Mouse (Mus musculus): ENCODE measurements around the gene Hmgcll1. TPM values are rescaled to one million over a fixed set of nuclear protein-coding genes. Genes with fewer than 3 reads are reported as not detected.
"Not testable (repeated sequence)": the region's sequence is repeated elsewhere in the genome, so short reads cannot be mapped to it uniquely, and the experiment has no call there.

Hmgcll1 gene
- polyA plus RNA-seq, 1 experiment from 2014 or later = 13.9 TPM

- DNase-seq (ENCODE audit: low spot score, missing footprints); H3K27me3 ChIP-seq (ENCODE audit: control insufficient read depth, insufficient read depth, low read length); ATAC-seq (ENCODE audit: low FRiP score); H3K9me3 ChIP-seq (ENCODE audit: control insufficient read depth, low read length); H3K4me3 ChIP-seq (ENCODE audit: low read depth, low read length); H3K36me3 ChIP-seq (ENCODE audit: control insufficient read depth, insufficient read depth, low read length); H3K4me1 ChIP-seq (ENCODE audit: control insufficient read depth, insufficient read depth, low read length); H3K4me2 ChIP-seq; H3K27ac ChIP-seq (ENCODE audit: low read depth, low read length); H3K9ac ChIP-seq (ENCODE audit: low read length): not testable (repeated sequence)
- WGBS = 66% methylated on average over 1 of the region's 1 CpGs
These were observed 89.8 kb downstream of the Hmgcll1 start for GRCm38 (mm10) chr9:76104416-76104815.

DNA sequence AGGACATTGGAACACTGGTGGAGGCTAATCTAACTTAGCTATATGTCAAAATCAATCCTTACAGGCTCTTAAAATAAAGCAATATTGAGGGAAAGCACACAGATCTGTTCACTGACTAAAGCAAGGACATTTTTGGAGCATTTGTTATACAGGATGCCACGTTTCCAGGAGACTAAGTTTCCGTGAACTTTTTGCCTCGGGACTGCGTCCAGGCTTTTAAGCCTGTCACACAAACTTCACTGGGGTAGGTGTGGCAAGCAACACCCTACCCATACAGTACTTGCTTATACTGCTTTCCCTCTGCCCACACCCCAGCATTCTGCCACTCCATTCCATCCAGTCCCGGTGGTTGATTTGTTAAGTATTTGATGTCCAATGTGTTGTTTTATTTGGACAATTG is 90.2 kb downstream of the Hmgcll1 start:
- H3K27me3 ChIP-seq (ENCODE audit: control insufficient read depth, insufficient read depth, low read length) = no peaks in the 10 kb centered on the region
- WGBS = 87% methylated on average over 5 of the region's 5 CpGs

DNA sequence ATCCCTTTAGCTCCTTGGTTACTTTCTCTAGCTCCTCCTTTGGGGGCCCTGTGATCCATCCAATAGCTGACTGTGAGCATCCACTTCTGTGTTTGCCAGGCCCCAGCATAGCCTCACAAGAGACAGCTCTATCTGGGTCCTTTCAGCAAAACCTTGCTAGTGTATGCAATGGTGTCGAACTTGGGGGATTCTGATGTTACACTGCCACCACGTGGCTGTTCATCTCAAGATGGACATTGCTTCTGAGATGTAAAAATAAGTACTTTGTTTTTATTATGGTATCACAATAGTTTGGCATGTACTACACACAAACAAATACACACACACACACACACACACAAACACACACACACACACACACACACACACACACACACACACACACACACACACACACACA is 108.2 kb downstream of the Hmgcll1 start:
- not testable (repeated sequence) for H3K4me3 ChIP-seq (ENCODE audit: low read depth, low read length); H3K9me3 ChIP-seq (ENCODE audit: control insufficient read depth, low read length); H3K4me1 ChIP-seq (ENCODE audit: control insufficient read depth, insufficient read depth, low read length); H3K9ac ChIP-seq (ENCODE audit: low read length); H3K36me3 ChIP-seq (ENCODE audit: control insufficient read depth, insufficient read depth, low read length); H3K27me3 ChIP-seq (ENCODE audit: control insufficient read depth, insufficient read depth, low read length); H3K27ac ChIP-seq (ENCODE audit: low read depth, low read length); H3K4me2 ChIP-seq
- ATAC-seq (ENCODE audit: low FRiP score) = 0 out of 2 replicates have a peak, but pooled peaks have one; percentile 48
- DNase-seq (ENCODE audit: low spot score, missing footprints) = peak; percentile 90
- 0% methylated on average over 2 of the region's 2 CpGs for WGBS

More for the DNA sequence above, 90.2 kb downstream of the Hmgcll1 start:
- H3K27ac ChIP-seq (ENCODE audit: low read depth, low read length) = no peak overlapping the region
- H3K9me3 ChIP-seq (ENCODE audit: control insufficient read depth, low read length) = no peaks in the 10 kb centered on the region
- no peak for ATAC-seq (ENCODE audit: low FRiP score)
- DNase-seq (ENCODE audit: low spot score, missing footprints) = no peak
- H3K9ac ChIP-seq (ENCODE audit: low read length) = no peak overlapping the region
- no peaks in the 10 kb centered on the region for H3K36me3 ChIP-seq (ENCODE audit: control insufficient read depth, insufficient read depth, low read length)
- H3K4me3 ChIP-seq (ENCODE audit: low read depth, low read length) = no peak overlapping the region
- no peaks in the 10 kb centered on the region for H3K4me1 ChIP-seq (ENCODE audit: control insufficient read depth, insufficient read depth, low read length)
- no peak overlapping the region for H3K4me2 ChIP-seq

GRCm38 (mm10) chr9:76124249-76124648 is 109.6 kb downstream of the Hmgcll1 start:
- Histone ChIP-seq H3K36me3 (ENCODE audit: control insufficient read depth, insufficient read depth, low read length) (no peaks in the 10 kb centered on the region), H3K9ac (ENCODE audit: low read length) (no peak overlapping the region), H3K4me2 (no peak overlapping the region), H3K9me3 (ENCODE audit: control insufficient read depth, low read length) (no peaks in the 10 kb centered on the region), H3K4me1 (ENCODE audit: control insufficient read depth, insufficient read depth, low read length) (no peaks in the 10 kb centered on the region), H3K27ac (ENCODE audit: low read depth, low read length) (no peak overlapping the region), H3K4me3 (ENCODE audit: low read depth, low read length) (no peak overlapping the region), H3K27me3 (ENCODE audit: control insufficient read depth, insufficient read depth, low read length) (no peaks in the 10 kb centered on the region)
- 85% methylated on average over 4 of the region's 4 CpGs for WGBS
- ATAC-seq (ENCODE audit: low FRiP score) (no peak), DNase-seq (ENCODE audit: low spot score, missing footprints) (no peak)

DNA sequence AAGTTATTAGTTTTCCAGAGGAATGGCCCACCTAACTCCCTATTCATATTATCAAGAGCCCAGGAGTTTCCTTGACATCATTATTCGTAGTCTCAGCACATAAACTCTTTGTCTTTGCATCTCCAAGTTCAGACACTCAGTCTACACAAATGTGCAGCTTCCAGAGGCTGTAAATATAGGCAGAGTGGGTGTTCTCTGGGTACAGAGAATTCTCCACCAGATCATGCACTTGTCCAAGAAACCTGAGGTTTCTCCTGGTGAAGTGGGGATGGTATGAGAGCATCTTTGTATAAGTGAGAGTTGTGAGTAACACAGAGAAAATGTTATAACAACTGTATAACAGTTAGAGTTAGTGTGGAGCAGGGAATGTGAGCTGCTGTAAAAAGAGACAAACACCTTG is 114.7 kb downstream of the Hmgcll1 start:
- ATAC-seq (ENCODE audit: low FRiP score) = no peak
- WGBS = 73% methylated on average over 1 of the region's 1 CpGs

DNA sequence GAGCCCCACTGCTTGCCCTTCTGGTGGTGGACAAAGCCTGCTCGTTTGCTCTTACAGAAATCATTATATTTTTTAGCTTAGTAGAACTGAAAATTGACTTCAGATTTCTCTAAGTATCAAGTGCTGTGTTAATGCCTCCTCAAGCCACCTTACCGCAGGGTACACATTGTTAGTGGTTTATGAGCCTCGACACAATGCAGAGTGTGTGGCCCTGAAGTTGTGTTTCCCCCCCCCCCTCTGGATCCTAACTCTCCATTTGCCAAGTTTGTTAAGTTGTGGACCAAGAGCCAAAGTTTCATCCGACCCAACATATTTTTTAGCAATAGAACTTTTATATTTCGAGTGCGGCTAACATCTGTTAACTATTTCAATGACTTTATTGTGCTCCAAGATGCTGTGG is 119.4 kb downstream of the Hmgcll1 start:
- Histone ChIP-seq H3K4me3 (ENCODE audit: low read depth, low read length) (no peak overlapping the region), H3K4me2 (no peak overlapping the region), H3K9ac (ENCODE audit: low read length) (no peak overlapping the region), H3K9me3 (ENCODE audit: control insufficient read depth, low read length) (no peaks in the 10 kb centered on the region), H3K27ac (ENCODE audit: low read depth, low read length) (no peak overlapping the region), H3K4me1 (ENCODE audit: control insufficient read depth, insufficient read depth, low read length) (no peaks in the 10 kb centered on the region), H3K27me3 (ENCODE audit: control insufficient read depth, insufficient read depth, low read length) (peaks cover 4% of the 10 kb centered on the region), H3K36me3 (ENCODE audit: control insufficient read depth, insufficient read depth, low read length) (no peaks in the 10 kb centered on the region)
- ATAC-seq (ENCODE audit: low FRiP score) = no peak
- WGBS = 85% methylated on average over 6 of the region's 6 CpGs
- no peak for DNase-seq (ENCODE audit: low spot score, missing footprints)

More for the DNA sequence above, 114.7 kb downstream of the Hmgcll1 start:
- Histone ChIP-seq H3K4me1 (ENCODE audit: control insufficient read depth, insufficient read depth, low read length) (no peaks in the 10 kb centered on the region), H3K27me3 (ENCODE audit: control insufficient read depth, insufficient read depth, low read length) (no peaks in the 10 kb centered on the region), H3K36me3 (ENCODE audit: control insufficient read depth, insufficient read depth, low read length) (no peaks in the 10 kb centered on the region), H3K9me3 (ENCODE audit: control insufficient read depth, low read length) (no peaks in the 10 kb centered on the region), H3K4me3 (ENCODE audit: low read depth, low read length) (no peak overlapping the region), H3K27ac (ENCODE audit: low read depth, low read length) (no peak overlapping the region), H3K9ac (ENCODE audit: low read length) (no peak overlapping the region), H3K4me2 (no peak overlapping the region)
- DNase-seq (ENCODE audit: low spot score, missing footprints) = no peak

DNA sequence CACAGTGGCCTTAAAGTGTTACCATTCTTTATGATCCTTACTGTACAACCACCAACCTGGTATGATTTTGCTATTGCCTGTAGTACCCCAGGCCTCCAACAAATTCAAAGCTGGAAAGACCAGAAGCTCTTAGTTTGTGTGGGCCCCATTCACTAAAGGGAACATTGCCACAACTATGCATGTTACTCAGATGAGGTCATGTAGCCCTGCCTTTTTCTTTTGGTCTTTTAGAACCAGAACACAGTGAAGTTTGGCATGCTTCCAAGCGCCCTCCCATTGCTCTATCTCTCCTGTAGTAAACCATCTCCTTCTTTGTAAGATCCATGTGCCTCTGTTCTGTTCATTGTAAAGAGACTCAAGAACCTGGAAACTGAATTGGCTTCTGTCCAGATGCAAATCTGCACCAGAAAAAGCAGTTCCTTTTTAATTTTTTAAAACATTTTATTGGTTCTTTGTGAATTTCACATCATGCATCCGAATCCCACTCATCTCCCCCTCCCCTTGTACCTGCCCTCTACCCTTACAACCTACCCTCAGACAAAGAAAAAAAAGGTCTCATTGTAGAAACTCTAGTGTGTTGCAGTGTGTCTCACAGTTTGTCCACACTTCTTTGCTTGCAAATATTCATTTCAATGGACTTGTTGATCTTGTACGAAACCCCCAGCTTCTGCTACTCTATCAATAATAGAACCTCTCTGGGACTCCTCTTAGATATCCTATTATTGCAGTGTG is 123.9 kb downstream of the Hmgcll1 start:
- no peak for ATAC-seq (ENCODE audit: low FRiP score)
- 86% methylated on average over 3 of the region's 3 CpGs for WGBS
- Histone ChIP-seq H3K27me3 (ENCODE audit: control insufficient read depth, insufficient read depth, low read length) (peaks cover 5% of the 10 kb centered on the region), H3K4me3 (ENCODE audit: low read depth, low read length) (no peak overlapping the region), H3K27ac (ENCODE audit: low read depth, low read length) (no peak overlapping the region), H3K4me2 (no peak overlapping the region), H3K9ac (ENCODE audit: low read length) (no peak overlapping the region), H3K9me3 (ENCODE audit: control insufficient read depth, low read length) (no peaks in the 10 kb centered on the region), H3K4me1 (ENCODE audit: control insufficient read depth, insufficient read depth, low read length) (no peaks in the 10 kb centered on the region), H3K36me3 (ENCODE audit: control insufficient read depth, insufficient read depth, low read length) (no peaks in the 10 kb centered on the region)
- no peak for DNase-seq (ENCODE audit: low spot score, missing footprints)

DNA sequence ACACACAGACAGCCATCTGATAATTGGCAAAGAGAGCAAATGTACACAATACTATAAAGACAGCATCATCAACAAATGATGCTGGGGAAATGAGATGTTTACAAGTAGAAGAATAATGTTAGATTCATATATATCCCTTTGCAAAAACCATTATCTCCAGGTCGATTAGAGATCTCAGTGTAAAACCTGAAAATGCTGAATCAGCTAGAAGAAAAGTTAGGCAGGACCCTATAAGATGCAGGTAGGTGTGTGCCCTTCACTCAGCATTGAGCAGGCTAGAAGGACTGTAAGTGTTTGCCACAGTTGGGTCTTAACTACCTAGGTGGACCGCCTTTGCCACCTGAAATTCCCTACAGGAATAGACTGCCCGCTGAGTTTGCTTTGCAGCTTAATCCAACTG is 130.9 kb downstream of the Hmgcll1 start:
- no peak for ATAC-seq (ENCODE audit: low FRiP score)
- Histone ChIP-seq H3K4me3 (ENCODE audit: low read depth, low read length) (no peak overlapping the region), H3K36me3 (ENCODE audit: control insufficient read depth, insufficient read depth, low read length) (no peaks in the 10 kb centered on the region), H3K27ac (ENCODE audit: low read depth, low read length) (no peak overlapping the region), H3K27me3 (ENCODE audit: control insufficient read depth, insufficient read depth, low read length) (no peaks in the 10 kb centered on the region), H3K4me1 (ENCODE audit: control insufficient read depth, insufficient read depth, low read length) (peaks cover 5% of the 10 kb centered on the region; the same call in 1 of the 2 replicates), H3K9ac (ENCODE audit: low read length) (no peak overlapping the region), H3K4me2 (no peak overlapping the region), H3K9me3 (ENCODE audit: control insufficient read depth, low read length) (no peaks in the 10 kb centered on the region)
- no peak for DNase-seq (ENCODE audit: low spot score, missing footprints)
- 50% methylated on average over 3 of the region's 3 CpGs for WGBS

GRCm38 (mm10) chr9:76162446-76162845 is 147.8 kb downstream of the Hmgcll1 start:
- Histone ChIP-seq H3K27me3 (ENCODE audit: control insufficient read depth, insufficient read depth, low read length) (no peaks in the 10 kb centered on the region), H3K27ac (ENCODE audit: low read depth, low read length) (no peak overlapping the region), H3K4me2 (no peak overlapping the region), H3K9me3 (ENCODE audit: control insufficient read depth, low read length) (no peaks in the 10 kb centered on the region), H3K4me1 (ENCODE audit: control insufficient read depth, insufficient read depth, low read length) (no peaks in the 10 kb centered on the region), H3K36me3 (ENCODE audit: control insufficient read depth, insufficient read depth, low read length) (no peaks in the 10 kb centered on the region), H3K9ac (ENCODE audit: low read length) (no peak overlapping the region), H3K4me3 (ENCODE audit: low read depth, low read length) (no peak overlapping the region)
- no peak for ATAC-seq (ENCODE audit: low FRiP score)
- WGBS = 68% methylated on average over 8 of the region's 8 CpGs
- no peak for DNase-seq (ENCODE audit: low spot score, missing footprints)
